Mouse (Mus musculus): ENCODE results near the gene Ptprt.

GRCm38 (mm10) chr2:162080717-162081398 lies 580.1 kb downstream of the Ptprt start:
- no peak for TF ChIP-seq GATA1 (IDR thresholded peaks at IDR 0.05; ENCODE audit: borderline replicate concordance, low read length)
- TF ChIP-seq FLI1 (IDR thresholded peaks at IDR 0.05; ENCODE audit: low read length) = no peak

Measured in megakaryocyte, embryonic 14.5 days (primary cell).